Mouse (Mus musculus): Measurements from ENCODE around the gene Sdhaf4. TPM values are rescaled to one million over a fixed set of nuclear protein-coding genes. Genes with fewer than 3 reads are reported as not detected.

Gene Sdhaf4
- total RNA-seq, 1 experiment from 2014 or later = 17.9 TPM

DNA sequence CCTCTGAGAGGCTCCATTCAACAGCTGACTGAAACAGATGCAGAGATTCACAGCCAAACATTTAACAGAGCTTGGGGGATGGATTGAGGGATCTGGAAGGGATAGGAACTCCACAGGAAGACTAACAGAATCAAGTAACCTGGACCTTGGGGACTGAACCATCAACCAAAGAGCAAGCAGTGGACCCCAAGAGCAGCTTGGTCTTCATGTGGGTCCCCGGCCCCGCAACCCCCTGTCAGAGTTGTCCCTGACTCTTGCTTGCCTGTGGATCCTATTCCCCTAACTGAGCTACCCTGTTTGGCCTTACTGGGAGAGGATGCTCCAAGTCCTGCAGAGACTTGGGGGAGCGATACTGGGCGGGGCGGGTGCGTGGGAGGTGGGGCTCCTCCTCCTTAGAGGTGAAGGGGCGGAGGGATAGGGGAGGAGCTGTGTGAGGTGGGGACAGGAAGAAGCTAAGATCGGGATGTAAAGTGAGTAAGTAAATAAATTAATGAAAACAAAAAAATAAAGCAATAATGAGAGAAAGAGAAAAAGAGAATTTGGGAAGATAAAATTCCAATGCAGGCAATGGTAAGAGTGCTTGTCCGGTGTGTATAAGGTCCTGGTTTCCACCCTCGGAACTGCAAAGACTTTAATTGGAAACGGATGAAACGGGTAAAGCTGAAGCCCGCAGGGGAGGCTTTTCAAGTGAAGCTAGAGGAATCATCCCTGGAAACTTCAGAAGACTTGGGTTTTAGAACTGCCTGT, 46.6 kb downstream of the Sdhaf4 start:
- ATAC-seq (replicated peaks; ENCODE audit: low read depth, poor library complexity, severe bottlenecking) = no peak

DNA sequence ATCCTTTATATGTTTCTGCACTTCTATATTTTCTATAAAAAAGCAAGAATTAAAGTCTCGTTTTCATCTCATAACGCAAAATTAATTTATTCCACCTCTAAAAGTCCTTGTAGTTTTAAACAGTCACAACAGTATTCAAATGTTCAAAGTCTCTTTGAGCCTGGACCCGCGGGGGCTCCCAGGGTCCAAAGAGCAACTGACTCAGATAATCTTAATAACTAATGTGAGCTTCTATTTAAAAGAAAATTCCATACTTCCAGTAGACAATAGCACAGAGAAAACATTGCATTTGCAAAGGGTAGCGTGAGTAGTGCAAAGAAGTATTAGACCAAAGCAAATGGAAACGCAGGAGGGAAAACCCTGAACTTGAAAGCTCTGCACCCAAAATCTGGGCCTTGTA, 47.4 kb downstream of the Sdhaf4 start:
- ATAC-seq (replicated peaks; ENCODE audit: low read depth, poor library complexity, severe bottlenecking) = no peak

DNA sequence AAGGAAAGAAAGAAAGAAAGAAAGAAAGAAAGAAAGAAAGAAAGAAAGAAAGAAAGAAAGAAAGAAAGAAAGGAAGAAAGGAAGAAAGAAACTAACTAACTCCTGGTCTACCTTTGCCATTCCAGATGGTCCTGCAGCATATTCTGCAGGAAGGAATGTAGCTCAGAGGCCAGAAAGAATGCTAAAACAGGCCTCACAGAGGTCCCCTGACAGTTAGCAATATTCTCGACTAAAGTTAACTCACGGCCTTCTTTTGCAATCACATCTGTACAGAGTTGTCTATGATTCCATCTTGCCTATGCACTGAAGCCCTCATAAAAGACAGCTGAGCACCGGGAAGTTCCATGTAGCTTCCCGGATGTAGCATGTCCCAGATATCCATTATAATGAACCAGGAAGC, 49.9 kb downstream of the Sdhaf4 start:
- ATAC-seq (replicated peaks; ENCODE audit: low read depth, poor library complexity, severe bottlenecking) = no peak

DNA sequence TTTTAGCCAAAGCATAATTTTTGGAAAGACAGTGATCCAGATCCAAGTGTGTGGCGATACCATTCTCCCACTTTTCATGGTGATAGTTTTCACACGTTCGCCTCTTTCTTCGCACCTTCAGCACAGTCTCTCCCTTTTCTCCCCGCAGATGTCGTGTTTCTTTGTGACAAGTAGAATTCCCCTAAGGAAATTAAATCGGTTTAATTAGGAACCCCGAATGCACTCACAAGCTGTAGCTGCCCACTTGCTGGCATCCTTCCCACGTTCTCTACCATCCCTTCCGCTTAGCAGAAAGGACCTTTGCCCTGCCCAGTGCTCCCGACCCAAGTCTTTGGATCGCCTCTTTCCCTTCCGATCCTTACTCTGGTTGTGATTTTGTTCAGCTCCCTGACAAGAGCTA, 51.5 kb downstream of the Sdhaf4 start:
- ATAC-seq (replicated peaks; ENCODE audit: low read depth, poor library complexity, severe bottlenecking) = no peak

DNA sequence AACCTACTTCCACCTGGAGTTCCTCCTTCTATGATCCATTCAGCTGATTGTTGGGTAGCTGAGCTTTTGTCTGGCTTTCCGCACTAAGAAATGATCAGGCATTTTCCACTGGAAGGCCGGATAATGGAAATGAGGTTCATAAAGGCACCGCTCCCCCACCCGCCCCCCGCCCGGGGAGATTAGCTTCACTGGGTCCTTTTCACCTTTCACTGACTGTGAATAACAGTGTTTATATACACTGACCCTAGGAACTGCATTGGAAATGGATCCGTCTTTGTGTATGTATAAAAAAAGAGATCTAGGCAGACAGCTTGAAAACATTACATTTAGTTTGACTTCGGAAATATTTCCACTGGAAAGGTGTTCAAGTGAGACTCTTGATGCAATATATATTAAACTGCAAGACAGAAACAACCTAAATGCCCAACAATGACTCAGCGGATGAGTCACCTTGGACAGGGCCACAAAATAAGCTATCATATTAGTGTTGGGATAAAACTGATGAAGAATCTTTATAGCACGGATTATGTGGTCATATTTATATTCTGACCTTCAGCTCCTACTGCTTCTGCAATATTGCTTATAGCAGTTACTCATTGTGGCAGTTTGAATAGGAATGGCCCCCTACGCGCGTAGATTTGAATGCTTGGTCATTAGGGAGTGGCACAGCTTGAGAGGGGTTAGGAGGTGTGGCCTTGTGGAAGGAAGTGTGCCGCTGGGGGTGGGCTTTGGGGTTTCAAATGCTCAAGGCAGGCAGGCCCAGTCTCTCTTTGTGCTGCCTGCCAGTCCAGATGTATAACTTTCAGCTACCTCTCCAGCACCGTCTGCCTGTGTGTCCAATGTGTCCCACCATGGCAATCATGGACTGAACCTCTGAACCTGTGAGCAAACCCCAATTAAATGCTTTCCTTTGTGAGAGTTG, 56.4 kb downstream of the Sdhaf4 start:
- ATAC-seq (replicated peaks; ENCODE audit: low read depth, poor library complexity, severe bottlenecking) = no peak

DNA sequence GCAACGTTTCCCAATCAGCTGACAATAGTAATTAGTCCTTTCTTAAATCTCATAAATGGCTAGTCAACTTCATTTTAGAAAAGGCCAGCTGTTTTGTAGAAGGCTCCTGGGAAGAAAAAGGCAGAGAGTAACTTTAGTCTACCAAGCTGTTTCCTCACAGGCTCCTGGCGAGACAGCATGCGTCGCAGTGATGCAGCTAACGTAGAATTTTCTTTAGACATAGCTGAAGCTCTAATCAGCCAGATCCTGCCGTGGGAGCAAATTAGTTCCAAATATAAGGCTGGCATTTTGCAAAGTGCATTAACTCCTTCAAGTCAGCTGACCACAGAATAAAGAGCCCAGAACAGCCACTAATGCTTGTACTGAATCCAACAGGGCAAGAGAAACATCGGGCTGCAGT, 57.2 kb downstream of the Sdhaf4 start:
- ATAC-seq (replicated peaks; ENCODE audit: low read depth, poor library complexity, severe bottlenecking) = no peak

Other genes with a start within 250 kb of the Sdhaf4 start
- 0.50 TPM in 1 of 2 replicates, not detected in the other for gene B3gat2, start 243.9 kb downstream of the Sdhaf4 start, total RNA-seq (2017)
- gene Smap1, start 83.3 kb downstream of the Sdhaf4 start, total RNA-seq (2017) = 35.0 and 49.6 TPM in 2 replicates
- 3.5 and 4.1 TPM in 2 replicates for gene Fam135a, start 94.7 kb upstream of the Sdhaf4 start, total RNA-seq (2017)
- not detected in 2 replicates for gene Col9a1, start 172.0 kb upstream of the Sdhaf4 start, total RNA-seq (2017)